Mouse (Mus musculus) frontal cortex, postnatal 14 days (tissue): Measurements from ENCODE around the gene Prn.

Experiments used
- DNase-seq, 2 experiments: peaks; one replicate each; pipeline ENCODE4 v3.0.0; 2022; ENCODE audit warnings: low spot score in 2 of 2

Gene Prn

GRCm38 (mm10) chr2:131995742-131996141 is 86.0 kb downstream of the Prn start:
- DNase-seq: no peak

- no peak for DNase-seq
Measured at GRCm38 (mm10) chr2:131996369-131996768, 86.6 kb downstream of the Prn start.

- DNase-seq: no peak
Measured at GRCm38 (mm10) chr2:131997356-131997755, 87.6 kb downstream of the Prn start.

DNA sequence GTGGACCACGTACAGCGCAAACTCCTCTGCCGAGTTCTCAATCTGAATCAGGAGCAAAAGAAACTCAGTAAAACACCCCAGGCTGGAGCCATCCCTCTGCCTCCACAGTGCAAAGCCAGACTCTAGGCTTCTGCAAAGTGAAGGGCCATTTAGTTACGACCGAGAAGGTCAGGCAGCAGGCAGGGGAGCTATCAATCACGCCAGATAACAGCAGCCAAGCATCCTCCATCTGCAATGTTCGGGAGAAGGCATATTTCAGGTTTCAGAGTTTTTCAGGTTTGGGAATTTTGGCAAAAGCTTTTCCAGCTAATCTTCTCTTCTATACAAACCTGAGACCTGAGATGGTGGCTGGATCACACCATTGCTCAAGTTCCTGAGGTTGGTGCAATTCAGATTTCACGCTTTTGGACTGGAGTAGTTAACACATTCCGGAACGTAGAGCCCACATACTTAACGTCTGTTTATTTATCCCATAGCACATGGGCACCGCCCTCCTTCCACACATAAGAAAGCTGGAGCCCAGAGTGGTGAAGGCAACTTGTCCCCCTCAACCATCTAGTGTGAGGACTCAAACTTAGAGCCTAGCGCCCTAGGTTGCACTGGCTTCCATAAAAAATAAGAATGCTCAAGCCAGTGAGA is 92.1 kb downstream of the Prn start:
- DNase-seq: no peak

DNA sequence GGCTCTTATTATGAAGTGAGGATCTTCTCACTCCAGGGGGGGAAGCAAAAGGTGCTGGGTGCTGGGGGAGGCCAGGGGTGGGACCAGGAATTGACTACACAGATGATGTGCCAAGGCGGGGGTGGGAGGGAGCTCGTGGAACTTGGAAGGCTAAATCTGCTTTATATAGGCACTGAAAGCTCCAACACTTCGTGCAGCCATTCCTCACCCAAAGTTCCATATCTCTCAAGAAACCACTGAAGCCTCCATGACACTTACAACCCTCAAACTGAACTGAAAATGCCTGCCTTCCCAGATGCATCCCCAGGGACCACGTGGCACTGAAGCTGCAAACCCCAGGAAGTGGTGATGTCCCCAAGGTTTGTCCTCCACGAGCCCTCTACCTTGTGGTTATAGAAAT is 94.2 kb downstream of the Prn start:
- no peak for DNase-seq

GRCm38 (mm10) chr2:132004495-132005136 is 94.9 kb downstream of the Prn start:
- no peak for DNase-seq

DNA sequence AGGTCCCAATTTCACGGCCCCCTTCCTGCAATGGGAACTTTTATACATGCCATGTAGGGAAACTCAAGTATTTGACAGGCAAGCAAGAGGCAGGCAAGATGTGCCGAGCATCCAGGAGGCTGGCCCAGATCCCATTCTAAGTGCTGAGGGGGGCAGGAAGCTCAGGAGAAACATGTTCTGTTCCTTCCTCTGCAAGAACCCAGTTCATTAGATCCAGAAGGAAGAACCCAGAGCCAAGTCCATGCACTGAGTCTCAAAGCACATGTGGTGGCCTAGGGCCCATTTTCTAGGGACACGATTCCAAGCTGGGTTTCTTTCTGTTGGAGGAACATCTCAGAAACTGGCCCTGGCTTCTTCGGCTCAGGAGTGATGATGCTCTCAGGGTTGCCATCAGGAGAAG is 95.7 kb downstream of the Prn start:
- no peak for DNase-seq
